Mouse (Mus musculus) inflammation-experienced regulatory T-cells, adult 6 months (primary cell): Measurements from ENCODE around the gene Zfp112. TPM values are rescaled to one million over a fixed set of nuclear protein-coding genes. Genes with fewer than 3 reads are reported as not detected.

ENCODE experiments used
- polyA plus RNA-seq, 3 experiments: library from polyadenylated mRNA; unstranded; fragments of 100-300 nt; shearing (Covaris generic); gene quantifications; one replicate each; pipeline ENCODE4 v1.2.1; 2017

Gene Zfp112
- polyA plus RNA-seq, 3 experiments from 2014 or later = 0.44 to 1.1 (median 0.58) TPM

Other genes with a start within 250 kb of the Zfp112 start
- not detected for gene Vmn1r177, start 245.9 kb upstream of the Zfp112 start, polyA plus RNA-seq
- not detected for gene Vmn1r178, start 220.3 kb upstream of the Zfp112 start, polyA plus RNA-seq
- gene Vmn1r179, start 185.3 kb upstream of the Zfp112 start, polyA plus RNA-seq = not detected
- not detected for gene Vmn1r180, start 161.7 kb upstream of the Zfp112 start, polyA plus RNA-seq
- not detected for gene Vmn1r181, start 137.7 kb upstream of the Zfp112 start, polyA plus RNA-seq
- not detected for gene V1rd19, start 110.6 kb upstream of the Zfp112 start, polyA plus RNA-seq
- under 1 TPM in 1 of 3 experiments, not detected in 2; 0.04 TPM for gene Vmn1r183, start 59.1 kb upstream of the Zfp112 start, polyA plus RNA-seq
- 10 to 100 TPM; 13.6 to 19.9 (median 17.2) TPM for gene Zfp180, start 30.4 kb upstream of the Zfp112 start, polyA plus RNA-seq
- 10 to 100 TPM; 14.7 to 18.5 (median 16.5) TPM for gene Zfp235, start 21.9 kb downstream of the Zfp112 start, polyA plus RNA-seq
- 1 to 10 TPM in 2 of 3 experiments, under 1 TPM in 1; 0.75 to 2.1 (median 1.2) TPM for gene Zfp114, start 62.7 kb downstream of the Zfp112 start, polyA plus RNA-seq
- 1 to 10 TPM; 1.2 to 1.3 (median 1.3) TPM for gene Zfp111, start 99.1 kb downstream of the Zfp112 start, polyA plus RNA-seq
- 1 to 10 TPM; 1.4 to 2.3 (median 1.8) TPM for gene Zfp109, start 125.2 kb downstream of the Zfp112 start, polyA plus RNA-seq
- under 1 TPM in 1 of 3 experiments, not detected in 2; 0.29 TPM for gene Zfp108, start 142.5 kb downstream of the Zfp112 start, polyA plus RNA-seq
- 1 to 10 TPM; 2.1 to 2.3 (median 2.2) TPM for gene Zfp93, start 158.1 kb downstream of the Zfp112 start, polyA plus RNA-seq
- 10 to 100 TPM; 10.4 to 20.6 (median 19.0) TPM for gene Zfp61, start 188.9 kb downstream of the Zfp112 start, polyA plus RNA-seq
- 10 to 100 TPM in 2 of 3 experiments, 1 to 10 TPM in 1; 6.6 to 13.0 (median 12.6) TPM for gene Zfp94, start 204.4 kb downstream of the Zfp112 start, polyA plus RNA-seq
- gene Tescl, start 221.6 kb downstream of the Zfp112 start, polyA plus RNA-seq = not detected
- not detected for gene Lypd5, start 236.9 kb downstream of the Zfp112 start, polyA plus RNA-seq